Mouse (Mus musculus) kidney, postnatal 4 days (tissue): Measurements from ENCODE around the gene Amt.
"Not testable (repeated sequence)": the region's sequence is repeated elsewhere in the genome, so short reads cannot be mapped to it uniquely, and the experiment has no call there.

Experiments used
- DNase-seq, 2 experiments: peaks; one replicate each; pipeline ENCODE4 v3.0.0; 2021; ENCODE audit warnings: mixed read lengths in 2 of 2

Amt gene

DNA sequence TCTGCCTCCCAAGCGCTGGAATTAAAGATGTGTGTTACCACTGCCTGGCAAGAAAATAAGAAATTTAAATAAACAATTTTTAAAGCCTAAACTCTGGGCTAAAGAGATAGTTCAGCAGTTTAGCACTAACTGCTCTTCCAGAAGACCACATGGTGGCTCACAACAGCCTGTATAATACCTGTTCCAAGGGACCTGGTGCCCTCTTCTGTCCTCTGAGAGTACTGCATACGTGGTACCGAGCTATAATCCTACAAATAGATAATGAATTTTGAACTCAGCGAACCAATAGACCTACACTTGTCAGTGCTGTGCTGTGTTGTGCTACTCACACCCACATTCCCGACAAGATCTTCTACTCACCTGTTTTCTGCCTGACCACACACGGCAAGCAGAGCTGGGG, 12.2 kb upstream of the Amt start:
- DNase-seq = peak; percentile 88

DNA sequence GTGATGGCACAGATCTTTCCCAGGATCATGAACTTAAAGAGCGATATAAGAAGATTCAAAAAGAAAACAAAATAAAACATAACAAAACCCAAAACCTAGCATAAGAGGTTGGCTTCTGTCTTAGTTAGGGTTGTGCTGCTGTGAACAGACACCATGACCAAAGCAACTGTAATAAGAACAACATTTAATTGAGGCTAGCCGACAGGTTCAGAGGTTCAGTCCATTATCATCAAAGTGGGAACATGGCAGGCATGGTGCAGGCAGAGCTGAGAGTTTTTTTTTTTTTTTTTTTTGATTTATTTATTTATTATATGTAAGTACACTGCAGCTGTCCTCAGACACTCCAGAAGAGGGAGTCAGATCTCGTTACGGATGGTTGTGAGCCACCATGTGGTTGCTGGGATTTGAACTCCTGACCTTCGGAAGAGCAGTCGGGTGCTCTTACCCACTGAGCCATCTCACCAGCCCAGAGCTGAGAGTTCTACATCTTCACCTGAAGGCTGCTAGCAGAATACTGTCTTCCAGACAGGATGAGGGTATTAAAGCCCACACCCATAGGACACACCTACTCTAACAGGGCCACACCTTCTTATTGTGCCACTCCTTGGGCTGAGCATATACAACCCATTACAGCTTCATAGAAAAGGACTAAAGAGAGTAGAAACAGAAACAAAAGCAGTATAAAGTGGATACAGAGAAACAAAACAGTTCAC, 9.0 kb upstream of the Amt start:
- DNase-seq = not testable (repeated sequence)

DNA sequence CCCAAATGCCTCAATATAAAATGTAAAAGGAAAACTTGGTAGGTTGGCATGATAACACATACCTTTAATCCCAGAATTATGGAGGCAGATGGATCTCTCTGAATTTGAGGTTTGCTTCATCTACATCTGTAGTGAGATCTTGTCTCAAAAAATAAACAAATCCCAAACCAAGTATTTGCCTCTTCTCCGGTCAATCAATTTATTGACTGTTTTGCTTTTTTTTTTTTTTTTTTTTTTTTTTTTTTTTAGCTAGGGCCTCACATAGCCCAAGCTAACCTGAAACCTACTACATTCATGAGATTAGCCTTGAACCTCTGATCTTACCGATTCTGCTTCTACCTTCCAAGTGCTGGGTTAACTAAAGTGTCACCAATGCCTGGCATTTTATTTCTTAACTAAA, 7.3 kb upstream of the Amt start:
- no peak for DNase-seq

DNA sequence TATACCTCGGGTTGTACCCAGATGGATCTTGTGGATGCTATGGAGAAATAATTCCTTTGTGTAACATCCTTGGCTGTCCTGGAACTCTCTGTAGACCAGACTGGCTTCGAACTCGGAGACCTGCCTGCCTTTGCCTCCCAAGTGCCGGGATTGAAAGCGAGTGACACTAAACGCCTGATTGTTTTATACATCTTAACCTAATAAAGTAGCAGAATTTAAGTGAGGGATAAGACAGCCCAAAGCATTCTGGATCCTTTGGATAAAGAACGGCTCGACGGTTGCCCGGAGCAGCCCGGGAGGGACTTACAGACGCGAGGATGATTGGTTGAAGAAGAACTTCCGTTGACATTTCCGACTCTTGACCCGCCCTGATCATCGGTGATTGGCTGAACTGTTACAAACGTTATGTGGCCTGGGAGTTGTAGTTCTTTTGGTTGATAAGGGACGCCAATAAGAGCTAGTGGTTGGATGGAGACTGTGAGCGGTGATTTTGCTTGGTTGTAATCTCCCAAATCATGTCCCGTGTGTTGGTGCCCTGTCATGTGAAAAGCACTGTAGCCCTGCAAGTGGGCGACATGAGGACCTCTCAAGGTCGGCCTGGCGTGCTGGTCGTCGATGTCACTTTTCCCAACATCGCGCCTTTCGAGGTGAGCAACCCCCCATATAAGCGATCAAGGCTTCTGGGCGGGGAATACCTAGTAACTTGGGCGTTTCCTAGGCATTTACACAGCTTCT, 6.5 kb upstream of the Amt start, which contains the start of gene Nicn1:
Gene Nicn1 (plus strand): TSS at position 414 of the 735 bp plus-strand sequence.
- peak; percentile 88 to 94 for DNase-seq

DNA sequence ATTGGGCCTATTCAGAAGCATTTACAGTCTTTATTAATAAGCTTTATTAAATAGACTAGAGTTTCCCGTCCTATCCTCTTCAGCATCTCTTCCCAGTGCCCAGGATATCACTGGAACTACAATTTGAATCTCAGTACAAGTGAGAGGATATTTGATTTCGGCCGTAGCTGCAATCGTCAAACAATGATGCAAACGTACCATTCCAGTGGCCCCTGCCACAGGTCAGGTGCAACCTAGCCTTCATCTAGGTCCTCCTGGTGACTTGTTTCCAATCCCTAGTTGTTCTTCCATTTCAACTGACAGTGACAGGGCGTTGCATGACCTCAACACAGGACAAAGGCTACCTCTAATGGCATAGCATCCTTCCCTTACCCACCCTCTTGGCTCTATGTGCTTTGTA, 5.9 kb upstream of the Amt start:
- no peak for DNase-seq

DNA sequence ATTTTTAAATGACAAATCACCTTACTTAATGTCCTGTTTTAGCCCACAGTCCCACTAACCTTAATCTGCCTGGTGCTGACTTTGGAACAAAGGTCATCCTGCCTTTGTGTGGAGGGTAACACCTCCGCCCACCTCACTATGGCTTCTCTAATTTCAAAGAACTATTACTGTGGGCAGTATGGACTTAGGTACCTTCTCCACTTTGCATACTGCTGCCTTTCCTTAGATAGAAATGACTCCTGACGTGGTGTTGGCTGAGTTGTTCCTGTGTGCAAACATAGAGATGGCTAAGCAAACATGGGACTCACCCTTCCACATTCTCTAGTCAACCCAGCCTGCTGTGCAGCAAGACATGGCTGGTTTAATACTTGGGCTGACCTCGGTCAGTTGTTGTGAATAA, 5.2 kb downstream of the Amt start:
- DNase-seq = no peak

DNA sequence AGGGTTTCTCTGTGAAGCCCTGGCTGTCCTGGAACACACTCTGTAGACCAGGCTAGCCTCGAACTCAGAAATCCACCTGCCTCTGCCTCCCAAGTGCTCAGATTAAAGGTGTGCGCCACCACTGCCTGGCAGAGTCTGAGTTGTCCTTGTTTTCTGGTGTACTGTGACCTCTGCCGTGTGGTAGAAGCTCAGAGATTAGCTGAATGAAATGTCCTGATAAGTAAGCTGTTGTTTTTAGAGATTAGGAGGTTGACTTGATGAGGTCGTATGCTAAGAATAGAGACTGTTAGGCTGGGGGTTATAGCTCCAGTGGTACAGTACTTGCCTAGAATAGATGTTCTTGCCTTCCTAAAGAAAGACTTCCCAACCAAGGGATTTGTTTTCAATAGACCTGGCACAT, 8.1 kb downstream of the Amt start:
- DNase-seq = no peak

DNA sequence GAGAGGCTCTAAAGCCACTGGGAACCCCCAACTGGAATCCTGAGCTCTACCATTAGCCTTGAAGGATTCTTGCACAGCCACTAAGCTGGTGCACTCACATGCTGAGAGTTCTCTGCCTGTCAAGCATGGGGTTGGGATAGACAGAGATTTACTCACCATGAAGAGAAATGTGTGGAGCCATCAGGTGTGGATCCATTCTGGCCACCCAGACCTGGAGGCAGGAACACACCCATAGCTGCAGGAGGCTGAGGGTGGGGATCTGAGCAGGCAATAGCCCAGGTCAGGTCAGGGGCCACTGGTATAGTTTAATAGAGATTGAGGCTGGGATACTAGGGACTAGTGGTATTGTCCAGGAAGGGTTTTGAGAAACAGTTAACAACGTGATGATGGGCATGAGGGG, 8.5 kb downstream of the Amt start:
- DNase-seq = peak in 1 of 2 experiments; percentile 14

DNA sequence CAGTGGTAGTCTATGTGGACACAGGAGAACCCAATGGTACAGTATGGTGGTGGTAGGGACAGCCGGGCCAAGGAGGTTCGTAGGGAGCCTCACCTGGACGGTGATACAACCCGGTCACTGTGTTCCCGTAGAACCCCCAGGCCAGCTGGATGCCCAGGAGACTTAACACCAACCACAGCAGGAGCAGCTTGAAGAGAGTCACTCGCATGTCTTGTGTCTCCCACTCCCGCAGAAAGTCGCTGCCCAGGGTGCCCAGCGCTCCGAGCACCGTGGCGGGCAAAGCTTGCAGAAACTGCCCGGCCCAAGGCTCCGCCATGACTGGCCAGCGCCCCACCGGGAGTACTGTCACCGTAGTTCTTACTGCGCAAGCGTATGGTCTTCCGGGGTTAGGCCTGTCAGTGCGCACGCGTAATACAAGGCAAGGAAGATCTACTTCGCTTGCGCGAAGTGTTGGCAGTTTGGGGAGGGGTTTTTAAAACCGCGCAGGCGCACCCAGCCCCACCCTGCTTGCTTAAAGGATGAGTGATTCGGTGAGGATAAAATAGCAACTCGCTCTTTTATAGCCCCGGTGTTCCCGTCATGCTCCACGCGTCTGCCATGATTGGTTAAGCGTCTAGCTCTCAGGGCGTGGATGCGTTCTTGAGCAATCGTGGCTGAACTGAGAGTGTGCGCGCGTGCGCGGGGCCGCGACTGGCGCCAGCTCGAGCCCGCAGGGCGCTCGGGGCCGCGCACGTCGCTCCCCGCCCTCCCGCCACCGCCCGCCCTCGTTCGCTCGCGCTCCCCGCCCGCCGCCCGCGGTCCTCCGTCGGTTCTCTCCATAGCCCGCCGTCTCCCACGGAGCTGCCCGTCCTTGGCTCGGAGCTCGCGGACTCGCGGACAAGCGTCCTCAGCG, 9.2 kb downstream of the Amt start, which contains the start of the genes Rhoa and Tcta:
Gene Rhoa (plus strand): TSS at position 501 of the 892 bp plus-strand sequence.
Gene Tcta (minus strand): TSS at position 532 of the 892 bp plus-strand sequence.
- DNase-seq = peak; percentile 96 to 99

DNA sequence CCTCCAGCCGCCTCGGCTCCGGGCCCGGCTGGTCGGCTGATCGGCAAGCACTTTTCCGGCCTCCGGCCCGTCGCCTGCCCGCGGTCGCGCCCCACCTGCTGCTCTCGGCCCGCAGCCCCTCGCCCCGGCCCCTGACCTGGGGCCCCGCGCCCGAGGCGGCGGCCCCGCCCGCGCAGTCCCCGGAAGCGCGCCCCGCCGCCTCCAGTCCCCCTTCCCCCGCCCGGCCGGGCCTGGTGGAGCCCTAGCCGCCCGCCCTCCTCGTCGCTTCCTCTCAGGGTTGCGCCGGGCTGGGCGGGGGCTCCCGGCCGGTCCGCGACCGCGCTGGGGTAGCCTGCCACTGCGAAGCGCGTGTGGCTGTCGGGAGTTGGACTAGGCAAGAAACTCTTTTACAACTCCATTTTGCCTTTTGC, 9.9 kb downstream of the Amt start:
- peak; percentile 86 to 92 for DNase-seq

DNA sequence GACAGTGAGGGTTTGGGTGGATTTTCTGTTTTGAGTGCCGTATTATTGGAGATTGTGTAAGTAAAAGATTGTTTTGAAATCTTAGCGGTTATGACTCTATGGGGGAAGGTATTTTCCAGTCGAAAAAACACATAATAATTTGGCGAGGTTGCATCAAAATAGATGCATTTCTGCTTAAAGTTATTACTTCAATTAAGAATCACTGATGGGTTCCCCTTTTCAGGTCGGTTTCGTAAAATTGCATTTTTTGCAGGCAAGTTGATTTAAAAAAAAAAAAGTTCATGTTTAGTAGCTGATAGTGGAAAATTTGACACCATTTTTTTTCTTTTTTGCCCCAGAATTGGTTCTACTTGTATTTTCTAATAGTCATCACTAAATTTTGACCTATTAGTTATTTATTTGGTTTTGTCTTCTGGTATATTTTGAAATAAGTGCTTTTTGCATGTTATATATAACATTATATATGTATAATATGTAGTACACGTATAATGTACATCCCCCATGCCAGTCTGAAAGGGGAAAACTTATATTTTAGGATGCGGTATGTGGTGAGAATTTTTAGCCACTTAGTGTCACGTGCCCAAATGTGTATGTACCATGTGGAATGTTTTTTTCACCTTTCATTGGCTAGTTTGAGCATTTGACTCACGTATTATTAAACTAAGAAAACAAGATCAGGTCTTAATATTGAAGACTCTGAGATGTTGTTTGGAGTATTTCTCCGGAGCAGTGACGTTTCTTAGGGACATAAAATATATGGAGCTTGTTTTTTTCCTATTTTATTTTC, 10.6 kb downstream of the Amt start:
- DNase-seq = no peak

DNA sequence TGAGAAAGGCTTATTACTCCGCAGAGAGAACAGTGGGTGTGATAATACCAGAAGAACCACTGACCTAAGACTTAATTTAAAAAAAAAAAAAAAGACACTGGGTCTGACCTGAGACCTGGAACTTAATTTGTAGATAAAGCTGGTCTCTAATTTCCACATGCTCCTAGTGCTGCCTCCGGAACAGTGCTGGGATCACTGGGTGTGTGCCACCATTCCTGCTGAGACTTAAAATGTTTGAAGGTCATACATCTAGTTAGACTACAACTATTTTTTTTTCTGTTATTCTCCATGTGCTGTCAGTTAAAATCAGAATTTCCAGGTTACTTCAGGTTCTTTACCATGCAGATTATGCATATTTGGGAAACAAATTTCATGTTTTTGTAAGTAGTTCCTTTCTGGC, 11.5 kb downstream of the Amt start:
- no peak for DNase-seq

DNA sequence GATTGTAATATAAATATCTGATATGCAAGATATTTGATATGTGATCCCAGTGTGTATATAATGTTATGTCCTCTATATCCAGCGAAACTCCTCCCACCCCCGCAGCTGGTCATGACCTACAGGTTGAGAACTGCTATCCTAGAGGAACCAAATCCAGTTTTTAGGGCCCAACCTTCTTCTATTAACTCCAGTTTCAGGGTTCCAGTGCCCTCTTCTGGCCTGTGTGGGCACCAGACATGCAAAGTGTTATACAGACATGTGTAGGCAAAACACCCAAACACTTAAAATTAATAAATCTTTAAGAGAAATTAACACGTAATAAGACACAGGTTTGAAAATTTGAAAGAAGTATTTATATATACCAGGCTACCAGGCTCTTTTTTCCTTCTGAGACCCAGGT, 20.9 kb downstream of the Amt start:
- DNase-seq = peak in 1 of 2 experiments; percentile 26

DNA sequence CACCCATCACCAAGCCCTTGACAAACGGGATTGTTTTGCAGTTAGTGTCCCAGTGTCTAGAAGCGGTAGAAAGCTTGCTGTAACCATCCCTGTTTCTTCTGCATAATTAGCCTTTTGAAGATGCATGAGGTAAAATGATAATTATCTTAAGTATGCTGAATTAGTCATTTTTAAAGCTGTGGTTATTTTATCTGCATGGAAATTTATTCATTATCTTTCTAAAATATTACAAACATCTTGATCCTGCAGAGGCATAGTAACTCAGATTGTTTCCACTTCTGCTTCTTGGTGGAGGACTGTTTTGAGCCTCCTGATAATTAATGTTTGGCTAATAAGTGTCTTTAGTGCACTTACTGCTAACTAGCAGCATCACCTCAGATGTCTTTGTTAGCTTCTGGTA, 21.8 kb downstream of the Amt start:
- no peak for DNase-seq

DNA sequence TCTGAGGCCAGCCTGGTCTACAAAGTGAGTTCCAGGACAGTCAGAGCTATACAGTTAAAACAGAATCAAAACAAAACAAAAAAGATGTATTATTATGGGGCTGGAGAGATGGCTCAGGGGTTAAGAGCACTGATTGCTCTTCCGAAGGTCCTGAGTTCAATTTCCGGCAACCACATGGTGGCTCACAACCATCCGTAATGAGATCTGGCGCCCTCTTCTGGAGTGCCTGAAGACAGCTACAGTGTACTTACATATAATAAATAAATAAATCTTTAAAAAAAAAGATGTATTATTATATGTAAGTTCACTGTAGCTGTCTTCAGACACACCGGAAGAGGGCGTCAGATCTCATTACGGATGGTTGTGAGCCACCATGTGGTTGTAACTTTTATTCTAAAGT, 25.4 kb downstream of the Amt start:
- not testable (repeated sequence) for DNase-seq

DNA sequence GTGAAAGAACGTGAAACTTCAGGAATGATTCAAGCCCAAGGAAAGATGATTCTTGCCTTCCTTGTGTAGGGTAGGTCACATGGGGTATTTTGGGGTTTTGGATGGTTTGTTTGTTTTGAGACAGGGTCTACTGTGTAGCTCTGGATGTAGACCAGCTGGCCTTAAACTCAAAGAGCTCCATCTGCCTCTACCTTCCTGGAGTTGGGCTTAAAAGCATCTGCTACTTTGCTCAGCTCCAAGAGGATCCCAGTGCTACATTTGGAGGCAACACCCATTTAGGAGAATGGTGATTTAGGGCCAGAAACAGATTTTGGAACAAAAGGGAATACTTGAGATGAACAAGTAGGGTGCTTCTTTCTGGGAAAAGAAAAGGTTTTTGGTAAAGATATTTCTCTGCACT, 28.1 kb downstream of the Amt start:
- no peak for DNase-seq

DNA sequence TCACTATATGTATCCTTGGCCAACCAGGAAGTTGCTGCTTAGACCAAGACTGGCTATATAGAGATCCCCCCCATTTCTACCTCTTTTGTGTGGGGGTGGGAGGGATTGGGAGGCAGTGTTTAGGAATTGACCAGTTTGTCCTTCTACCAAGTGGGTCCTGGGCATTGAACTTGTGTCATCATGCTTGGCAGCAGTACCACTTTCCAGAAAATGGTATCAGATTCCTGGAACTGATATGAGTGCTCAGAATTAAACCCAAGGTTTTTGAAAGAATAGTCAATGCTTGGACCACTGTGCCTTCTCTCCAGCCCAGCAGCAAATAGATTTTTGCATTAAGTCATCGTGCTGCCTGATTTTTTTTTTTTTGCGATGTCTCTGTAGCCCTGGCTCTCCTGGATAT, 29.2 kb downstream of the Amt start:
- DNase-seq = no peak

DNA sequence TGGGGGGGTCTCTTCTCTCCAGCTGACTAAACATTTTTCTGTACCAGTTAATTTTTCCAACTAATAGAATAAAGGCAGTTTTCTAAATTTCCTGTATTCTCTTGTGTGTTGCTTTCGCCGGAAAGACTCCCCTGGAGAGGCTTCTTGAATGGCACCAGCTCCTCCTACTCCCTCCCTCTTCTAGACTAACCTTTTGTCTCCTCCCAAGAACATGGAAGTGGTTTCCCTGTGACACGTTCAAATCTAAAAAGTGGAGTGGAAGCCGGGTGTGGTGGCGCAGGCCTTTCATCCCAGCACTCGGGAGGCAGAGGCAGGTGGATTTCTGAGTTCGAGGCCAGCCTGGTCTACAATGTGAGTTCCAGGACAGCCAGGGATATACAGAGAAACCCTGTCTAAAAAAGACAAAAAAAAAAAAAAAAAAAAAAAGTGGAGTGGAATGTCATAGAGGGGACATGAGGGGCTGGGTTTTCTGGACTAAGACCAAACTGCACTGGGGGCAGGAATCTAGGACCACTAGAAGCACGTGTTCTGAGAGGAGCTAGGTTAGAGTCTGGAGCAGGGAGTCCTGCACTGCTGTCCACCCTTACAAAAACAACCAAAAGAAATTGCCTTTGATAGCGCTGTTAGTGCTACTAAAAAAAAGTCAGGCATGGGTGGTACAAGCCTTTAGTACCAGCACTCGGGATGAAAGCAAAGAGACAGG, 41.3 kb downstream of the Amt start:
- DNase-seq = no peak

DNA sequence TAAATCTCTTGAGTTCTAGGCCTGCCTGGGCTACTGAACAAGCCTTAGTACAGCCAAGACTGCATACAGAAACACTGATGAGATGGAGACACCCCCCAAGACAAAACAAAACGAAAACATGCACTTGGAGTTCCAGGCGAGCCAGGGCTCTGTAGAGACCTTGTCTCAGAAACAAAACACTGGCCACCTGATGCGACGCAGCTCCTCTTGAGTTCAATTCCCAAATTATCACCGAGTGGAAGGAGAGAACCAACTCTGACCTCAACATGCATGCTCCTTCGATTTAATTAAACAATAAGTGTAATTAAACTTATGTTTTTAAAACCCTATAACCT, 41.9 kb downstream of the Amt start:
- DNase-seq = peak; percentile 23 to 34

DNA sequence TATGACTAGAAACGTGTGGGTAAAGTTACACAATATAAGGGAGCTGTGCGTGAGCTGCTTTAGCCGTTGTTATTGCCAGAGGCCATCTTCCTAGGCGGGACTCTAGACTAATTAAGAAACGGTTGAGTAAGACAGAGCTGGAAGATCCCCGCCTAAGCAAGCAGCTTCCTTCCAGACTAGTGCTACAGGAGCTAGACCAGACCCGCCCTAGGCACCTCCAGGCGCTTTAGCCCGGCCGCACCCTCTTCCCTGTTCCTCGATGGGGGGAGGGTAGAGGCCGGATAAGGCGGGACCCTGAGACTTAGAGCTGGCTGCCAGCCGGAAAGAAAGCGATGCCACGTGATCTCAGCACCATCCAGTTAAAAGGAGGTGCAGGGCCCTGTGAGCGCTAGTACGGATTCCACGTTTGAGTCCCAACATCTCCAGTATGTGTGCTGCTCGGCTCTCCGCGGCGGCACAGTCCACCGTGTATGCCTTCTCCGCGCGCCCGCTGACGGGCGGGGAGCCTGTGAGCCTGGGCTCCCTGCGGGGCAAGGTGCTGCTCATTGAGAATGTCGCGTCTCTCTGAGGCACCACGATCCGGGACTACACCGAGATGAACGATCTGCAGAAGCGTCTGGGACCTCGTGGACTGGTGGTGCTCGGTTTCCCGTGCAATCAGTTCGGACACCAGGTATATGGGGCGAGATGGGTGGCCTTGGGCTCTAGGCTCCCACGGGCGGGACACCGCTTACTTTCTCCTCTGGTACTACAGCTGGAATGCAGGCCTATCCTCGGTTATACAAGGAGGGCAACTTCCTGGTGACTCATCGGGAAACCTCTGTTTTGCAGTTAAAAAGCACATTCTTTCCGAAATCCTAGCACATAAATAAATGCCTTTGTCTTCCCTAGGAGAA, 42.5 kb downstream of the Amt start, which contains the start of gene Gpx1:
Gene Gpx1 (plus strand): TSS at position 18 of the 896 bp plus-strand sequence.
- peak; percentile 92 to 95 for DNase-seq

DNA sequence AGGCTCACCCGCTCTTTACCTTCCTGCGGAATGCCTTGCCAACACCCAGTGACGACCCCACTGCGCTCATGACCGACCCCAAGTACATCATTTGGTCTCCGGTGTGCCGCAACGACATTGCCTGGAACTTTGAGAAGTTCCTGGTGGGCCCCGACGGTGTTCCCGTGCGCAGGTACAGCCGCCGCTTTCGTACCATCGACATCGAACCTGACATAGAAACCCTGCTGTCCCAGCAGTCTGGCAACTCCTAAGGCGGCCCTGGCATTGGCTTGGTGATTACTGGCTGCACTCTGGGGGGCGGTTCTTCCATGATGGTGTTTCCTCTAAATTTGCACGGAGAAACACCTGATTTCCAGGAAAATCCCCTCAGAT, 43.2 kb downstream of the Amt start:
- DNase-seq = peak; percentile 23 to 40
